Mouse (Mus musculus) left cerebral cortex, postnatal 36 days (tissue): ENCODE data around the gene Mafb. TPM values are rescaled to one million over a fixed set of nuclear protein-coding genes. Genes with fewer than 3 reads are reported as not detected.

Source experiments
- DNase-seq, 2 experiments: peaks; one replicate each; pipeline ENCODE4 v3.0.0; 2021 to 2022; ENCODE audit warnings: low spot score in 2 of 2, mixed read lengths in 1 of 2
- intact Hi-C: fragments of 180-260 bp; cut with DNase I; formaldehyde crosslinking; loops from one replicate; pipeline ENCODE4 v1.15.1; 2025
- total RNA-seq, 2 experiments: library from RNA; stranded (reverse); gene quantifications; 2 replicates each; pipeline ENCODE4 v1.2.3; 2021

The Mafb gene
- total RNA-seq, 2 experiments from 2014 or later = 17.8 to 20.6 TPM

DNA sequence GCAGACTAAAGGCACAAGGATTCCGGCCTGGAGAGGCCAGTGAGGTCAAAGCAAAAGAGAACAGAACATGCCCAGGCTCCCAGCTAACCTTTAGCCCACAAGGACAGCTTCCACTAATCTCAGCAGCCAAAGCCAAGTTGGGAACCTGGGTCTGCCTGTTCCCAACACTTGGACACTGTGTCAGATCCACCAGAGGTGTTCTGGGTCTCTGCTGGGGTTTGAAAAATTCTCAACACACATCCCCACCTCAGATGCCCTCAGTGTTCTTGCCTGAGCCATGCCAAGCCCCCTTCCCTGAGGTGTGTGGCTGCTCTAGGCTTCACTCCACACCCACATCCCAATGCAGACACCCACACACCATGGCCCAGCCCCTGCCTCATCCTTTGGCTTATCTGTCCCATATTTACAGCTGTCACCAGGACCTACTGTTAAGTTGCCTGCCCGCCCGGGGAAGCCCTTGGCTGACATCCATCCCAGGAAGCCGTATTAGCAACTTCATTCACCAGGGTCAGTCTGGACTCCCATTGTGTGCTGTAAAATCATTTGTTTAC is 32.7 kb downstream of the Mafb start, which contains the start of gene Gm826:
Gm826 (minus strand) TSS at position 52 of the 551 bp plus-strand sequence.
- no peak for DNase-seq
- intact Hi-C loops = no loop called here

DNA sequence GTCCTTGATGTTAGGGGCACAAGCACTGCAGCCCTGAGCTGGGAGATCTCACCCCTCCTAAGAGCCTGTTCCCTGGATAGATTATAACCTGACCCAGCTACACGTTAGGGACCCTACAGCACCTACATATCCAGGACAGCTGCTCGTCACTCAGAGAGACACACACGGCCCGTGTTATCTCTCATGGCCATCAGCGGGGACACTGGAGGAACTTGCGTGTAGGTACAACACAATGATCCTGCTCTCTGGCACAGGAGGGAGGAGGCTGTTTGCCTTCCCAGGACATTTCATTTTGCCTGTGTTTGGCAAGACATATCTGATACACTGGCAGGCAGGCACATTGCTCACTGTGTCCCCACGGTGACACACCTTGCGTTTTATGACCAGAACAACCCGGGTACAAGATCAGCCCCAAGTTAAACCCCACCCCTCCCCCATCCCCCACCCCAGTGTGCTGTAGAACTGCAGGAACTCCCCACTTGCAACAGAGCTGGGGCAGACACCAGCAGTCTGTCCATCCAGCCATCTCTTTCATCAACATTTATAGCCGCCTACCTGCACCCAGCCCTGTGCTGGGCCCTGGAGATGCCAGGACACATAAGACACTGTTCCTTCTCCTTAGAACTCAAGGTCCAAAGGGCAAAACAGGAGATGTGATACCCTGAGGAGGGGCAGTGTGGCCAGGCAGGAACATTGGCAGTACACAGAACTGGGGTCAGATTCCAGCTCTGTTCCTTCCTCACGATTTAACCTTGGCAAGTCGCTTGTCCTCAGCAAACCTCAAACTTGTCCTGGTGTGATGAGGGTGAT is 34.1 kb downstream of the Mafb start:
- intact Hi-C loops = no loop called here
- DNase-seq = no peak

DNA sequence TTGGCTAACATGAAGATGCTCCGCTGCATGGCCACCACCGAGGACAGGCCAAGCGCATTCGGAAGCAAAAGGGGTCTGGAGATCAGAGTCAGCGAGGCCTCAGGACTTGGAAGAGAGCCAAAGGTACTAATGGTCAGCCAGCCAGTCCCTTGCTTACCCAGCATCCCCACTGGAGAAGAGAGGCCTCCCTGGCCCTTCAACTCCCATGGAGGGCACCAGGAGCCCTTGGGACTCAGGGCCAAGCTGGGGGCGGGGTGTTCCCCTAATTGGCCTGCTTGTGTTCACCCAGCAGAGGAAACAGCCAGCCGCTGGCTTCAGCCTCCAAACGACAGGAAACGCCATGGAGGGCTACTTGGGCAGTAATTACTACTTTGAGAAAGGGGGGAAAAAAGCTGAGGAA is 38.0 kb downstream of the Mafb start:
- intact Hi-C loops = no loop called here
- no peak for DNase-seq

DNA sequence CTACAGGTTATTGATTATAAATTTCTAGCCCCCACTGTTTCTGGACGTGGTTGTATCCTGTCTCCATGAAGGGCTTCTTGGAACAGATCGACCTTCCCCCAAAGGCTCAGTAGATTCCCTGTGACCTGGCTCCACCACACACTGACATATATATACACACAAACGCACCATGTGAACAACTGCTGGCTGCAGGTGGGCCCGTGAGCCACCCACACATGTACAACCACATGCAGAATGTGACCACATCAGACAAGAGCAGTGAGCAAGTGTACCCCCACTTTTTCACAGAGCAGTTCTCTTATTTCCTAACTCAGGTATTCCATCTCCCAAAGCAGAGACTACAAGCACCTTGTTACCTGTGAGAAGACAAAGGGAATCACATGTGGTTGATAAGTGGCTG is 39.1 kb downstream of the Mafb start:
- DNase-seq = no peak
- intact Hi-C loops = no loop called here

DNA sequence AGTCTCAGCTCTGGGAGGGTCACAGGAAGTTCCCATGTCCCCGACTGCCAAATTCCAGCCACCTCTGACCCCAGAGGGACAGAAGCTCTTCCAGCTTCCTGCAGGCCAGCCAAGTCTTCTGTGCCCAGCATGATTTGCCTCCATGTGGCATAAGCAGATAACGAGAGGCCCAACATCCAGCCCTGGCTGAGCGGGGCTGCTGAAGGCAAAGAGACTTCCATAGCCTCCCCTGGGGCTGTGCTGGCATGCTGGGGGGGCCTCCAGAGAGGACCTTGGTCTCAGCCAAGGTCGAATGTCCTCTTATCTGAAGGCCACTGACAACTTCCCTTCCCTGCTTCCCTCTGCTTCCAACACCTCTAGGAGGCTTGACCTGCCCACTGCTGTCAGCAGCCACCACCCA is 39.7 kb downstream of the Mafb start:
- intact Hi-C loops = no loop called here
- DNase-seq = no peak

DNA sequence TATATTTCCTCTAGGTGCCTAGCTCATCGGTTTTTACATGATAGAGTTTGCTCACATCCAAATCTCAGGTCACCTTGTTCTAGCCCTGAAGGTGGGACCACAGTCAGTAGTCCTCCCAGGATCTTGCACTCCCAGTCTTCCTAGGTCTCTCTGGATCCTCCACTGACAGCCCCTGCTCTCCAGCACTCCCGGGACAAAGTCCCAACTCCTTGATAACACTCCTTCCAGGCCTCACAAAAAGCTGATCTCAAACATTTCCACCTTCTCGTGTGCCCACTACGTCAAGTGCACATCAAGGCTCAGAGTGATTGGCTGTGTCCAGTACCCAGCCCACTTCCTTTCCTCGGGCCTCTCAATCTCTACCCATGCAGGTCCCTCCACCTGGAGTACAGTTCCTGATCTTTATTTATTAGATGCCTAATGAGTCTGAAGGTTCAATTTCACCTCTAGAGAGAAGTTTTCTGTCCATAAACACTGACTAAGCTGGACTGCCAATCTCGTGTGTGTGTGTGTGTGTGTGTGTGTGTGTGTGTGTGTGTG is 41.7 kb downstream of the Mafb start:
- DNase-seq = no peak
- intact Hi-C loops = no loop called here

DNA sequence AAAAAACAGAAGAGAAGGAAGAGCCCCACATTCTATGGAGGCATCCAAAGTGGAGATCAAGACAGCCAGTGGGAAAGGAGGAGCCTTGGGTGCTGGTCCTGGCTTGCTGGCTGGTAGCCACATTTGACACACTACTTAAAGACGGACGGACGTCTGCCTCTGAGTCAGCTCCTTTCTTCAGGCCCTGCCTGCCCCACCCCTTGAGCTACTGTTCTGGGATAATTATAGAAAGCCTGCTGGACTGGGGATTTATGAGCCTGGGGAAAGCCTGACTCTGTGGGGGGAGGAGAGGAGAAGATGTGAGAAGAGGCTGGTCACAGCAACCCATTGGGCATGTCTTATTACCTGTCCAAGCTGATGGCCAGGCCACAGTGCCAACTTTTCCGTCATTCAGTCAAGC is 45.0 kb downstream of the Mafb start:
- DNase-seq = no peak
- intact Hi-C loops = no loop called here

DNA sequence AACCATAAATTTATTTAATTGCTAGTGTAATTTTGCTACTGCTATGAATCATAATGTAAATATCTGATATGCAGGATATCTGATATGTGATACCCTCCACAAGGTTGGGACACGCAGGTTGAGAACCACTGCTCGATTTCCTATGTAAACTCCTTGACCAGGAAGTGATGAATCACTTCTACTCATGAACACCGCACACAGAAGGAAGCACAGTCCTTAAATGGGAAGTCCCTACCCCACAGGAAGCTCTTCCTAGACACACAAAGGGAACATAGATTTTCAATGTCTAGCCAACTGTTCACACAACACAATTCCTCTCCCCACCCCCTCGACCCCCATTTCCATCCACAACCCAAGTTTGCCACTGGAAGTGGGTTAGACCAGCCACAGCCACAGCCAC is 48.6 kb downstream of the Mafb start:
- DNase-seq = no peak
- intact Hi-C loops = no loop called here

Other genes starting within 250 kb of the Mafb start
- gene Gm826, start 32.9 kb downstream of the Mafb start, total RNA-seq = not detected